Mouse (Mus musculus) kidney, adult 18-20 months (tissue): ENCODE measurements around the gene Dcun1d4.
"Not testable (repeated sequence)": the region's sequence is repeated elsewhere in the genome, so short reads cannot be mapped to it uniquely, and the experiment has no call there.

Source experiments
- DNase-seq: peaks from one replicate; pipeline ENCODE4 v3.0.0; 2021

The Dcun1d4 gene

DNA sequence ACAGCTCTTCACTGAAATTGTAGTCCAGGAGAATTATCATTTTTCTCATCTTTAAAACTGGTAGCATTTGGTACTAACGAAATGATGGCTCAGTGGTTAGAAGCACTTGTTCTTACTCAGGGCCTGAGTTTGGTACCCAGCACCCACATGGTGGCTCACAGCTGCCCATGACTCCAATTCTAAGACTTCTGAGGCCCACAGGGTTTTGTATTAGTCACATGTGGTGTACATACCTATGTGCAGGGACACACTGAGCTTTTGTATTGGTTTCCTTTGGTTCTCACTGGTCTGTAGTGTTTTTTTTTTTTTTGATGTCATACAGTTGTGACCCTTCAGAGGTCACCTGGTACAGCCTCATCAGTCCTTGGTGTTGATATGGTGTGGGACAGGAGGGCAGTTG, 68.0 kb downstream of the Dcun1d4 start:
- DNase-seq: no peak

DNA sequence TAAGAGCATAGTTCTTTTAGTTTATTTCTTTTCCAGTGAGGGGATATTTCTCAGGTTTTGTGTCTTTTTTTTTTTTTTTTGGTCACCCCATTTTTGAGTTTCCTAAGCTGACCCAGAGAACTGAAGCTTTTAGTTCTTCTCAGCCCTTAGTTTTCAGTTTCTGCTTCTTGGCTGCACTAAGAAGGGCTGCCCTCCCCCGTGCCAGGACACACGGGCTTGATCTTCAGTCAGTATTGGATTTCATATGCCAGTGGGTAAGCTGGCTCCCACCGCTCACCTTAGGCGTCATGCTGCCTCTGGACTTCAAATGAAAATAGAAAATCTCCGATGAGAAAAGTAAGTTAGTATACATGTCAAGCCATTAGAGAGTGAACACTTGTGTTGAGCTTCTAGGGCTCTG, 71.0 kb downstream of the Dcun1d4 start:
- DNase-seq: no peak

DNA sequence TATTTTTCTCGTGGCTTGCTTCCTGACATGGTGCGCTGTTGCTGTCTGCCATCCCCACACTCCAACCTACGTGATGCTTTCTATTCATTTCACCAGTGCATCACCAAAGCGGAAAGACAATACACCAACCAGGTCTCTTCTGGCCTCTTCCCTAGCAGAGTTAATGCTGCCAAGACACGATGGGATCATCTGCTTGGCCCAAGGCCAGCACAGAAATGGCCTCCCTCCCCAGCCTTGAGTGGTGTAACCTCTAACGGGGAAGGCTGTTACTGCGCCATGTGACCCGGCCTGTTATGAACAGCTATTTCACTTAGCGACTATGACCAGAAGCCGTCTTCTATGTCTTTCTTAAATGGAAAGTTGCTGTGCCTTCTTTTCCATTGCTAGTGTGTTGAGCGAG, 73.1 kb downstream of the Dcun1d4 start:
- no peak for DNase-seq

DNA sequence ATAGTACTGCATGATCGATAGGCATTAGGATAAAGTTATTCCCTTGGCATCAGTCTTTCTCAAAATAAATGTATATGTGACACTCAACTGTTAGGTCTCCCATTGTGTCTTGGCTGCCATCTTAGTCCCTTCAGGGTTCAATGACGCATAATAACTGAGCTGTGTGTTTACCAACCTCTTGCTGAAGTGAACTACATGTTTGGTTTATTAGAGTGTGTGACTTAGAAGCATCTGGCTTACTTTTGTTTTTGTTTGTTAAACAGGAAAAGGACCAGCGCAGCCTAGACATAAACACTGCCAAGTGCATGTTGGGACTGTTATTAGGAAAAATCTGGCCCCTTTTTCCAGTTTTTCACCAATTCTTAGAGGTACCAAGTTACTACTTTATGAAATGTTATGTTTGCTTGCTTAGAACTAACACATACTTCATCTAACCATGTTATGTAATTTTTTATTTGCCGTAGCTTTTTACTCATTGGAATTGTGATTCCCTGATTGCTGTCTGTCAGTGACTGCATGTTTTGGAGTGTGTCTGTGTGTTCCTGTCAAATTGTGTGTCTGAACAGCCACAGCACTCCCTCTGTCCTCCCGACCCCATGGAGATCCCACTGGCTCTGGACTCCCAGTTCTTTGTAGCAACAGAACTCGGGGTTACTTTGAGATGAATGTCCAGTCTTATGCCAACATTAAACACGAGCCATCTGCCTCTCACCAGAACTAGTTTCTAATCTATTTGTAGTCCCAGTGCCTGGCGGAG, 74.5 kb downstream of the Dcun1d4 start:
- no peak for DNase-seq

DNA sequence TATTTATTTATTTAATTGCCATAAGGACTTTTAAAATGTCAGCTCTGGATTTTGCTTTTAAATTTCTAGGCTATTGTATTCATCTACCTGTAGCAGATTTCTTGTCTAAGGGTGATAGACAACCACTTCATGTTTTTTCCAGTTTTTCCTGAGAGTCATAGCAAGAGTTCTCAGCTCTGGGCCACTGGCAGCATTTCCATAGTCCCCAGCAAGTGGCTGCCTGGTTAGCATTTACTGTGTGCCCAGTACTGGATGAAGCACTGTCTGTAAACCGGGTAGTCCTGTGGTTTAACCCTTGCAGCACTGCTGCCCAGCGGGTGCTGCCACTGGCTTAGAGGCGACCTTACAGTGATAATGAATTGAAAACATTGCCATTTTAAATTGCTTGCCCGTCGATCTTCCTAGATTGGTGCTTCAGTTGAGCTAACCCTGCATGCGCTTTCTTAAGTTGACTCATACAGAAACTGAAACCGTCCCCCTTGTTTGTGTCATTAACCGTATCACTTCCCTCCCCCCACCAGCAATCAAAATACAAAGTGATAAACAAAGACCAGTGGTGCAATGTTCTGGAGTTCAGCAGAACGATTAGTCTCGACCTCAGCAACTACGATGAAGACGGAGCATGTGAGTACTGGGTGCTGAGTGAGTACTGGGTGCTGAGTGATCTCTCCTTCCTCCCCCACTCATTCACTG, 76.1 kb downstream of the Dcun1d4 start:
- no peak for DNase-seq

DNA sequence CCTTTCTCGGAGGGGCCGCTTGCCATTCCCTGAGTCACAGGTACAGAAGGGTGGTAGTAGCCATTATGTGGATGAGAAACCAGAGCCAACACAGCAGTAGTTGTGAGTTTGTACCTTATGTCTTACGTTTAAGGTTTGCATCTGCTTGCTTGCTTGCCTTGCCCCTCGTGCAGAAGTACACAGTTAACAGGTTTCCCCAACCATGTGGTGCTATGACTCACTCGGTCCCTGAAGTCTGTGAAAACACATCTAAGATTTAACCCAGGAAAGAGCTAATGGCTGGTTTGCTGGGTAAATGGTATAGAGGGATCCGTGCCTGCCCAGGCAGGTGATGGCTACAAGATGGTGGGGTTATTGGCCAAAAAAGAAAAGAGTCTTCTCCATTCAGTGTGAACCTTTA, 78.0 kb downstream of the Dcun1d4 start:
- no peak for DNase-seq

DNA sequence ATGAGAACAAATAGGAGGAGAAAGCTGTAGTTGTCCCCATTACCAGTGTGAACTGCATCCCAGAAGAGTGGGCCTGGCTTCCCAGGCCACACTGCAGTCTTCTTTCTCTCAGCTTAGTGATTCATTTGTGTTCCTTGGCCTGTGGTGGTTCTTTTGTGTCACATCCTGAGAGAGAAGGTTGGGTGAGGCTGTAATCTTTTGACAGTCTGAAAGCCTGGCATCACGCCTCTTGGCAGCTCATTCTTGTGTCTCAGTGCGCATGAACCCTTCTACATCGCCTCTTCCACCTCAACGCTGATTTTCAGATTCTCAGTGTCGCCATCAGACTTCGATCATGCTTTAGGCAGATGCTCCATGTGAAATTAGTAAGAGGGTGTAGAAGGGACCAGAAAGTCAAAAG, 83.2 kb downstream of the Dcun1d4 start:
- DNase-seq: no peak

DNA sequence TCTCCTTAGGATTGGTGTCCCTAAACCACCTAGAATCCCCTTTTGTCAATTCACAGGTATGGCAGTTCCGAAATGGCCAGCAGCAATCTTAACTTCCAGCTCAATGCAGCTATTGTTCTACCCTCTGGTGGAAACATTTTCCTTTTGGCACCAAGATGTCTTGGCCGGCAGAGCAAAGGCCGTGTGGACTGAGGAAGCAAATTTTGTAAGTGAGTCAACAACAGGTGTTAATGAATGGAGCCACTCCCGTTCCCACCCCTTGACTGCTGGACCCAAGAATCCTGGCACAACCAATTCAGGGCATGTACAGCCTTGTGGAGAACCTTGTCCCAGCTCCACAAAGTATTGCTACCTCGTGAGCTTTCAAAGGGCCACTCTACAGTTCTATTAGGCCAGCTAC, 85.3 kb downstream of the Dcun1d4 start:
- no peak for DNase-seq

DNA sequence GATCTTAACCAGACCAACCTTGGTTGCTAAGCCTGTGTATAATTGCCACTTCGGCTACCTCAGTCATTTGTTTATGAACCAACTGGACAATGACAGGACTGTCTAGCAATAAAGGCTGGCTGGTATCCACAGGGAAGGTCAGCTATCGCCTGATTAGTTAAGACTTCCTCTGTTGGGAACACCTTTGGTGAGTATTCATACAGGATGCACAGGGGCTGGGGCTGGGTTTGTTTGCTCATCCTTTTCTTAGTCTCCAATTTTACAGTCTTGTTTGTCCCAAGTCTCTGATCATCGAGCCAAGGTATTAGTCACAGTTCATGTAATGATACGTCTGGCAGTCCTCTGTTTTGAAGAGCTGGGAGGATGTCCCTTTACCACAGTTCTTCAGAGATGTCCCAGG, 86.1 kb downstream of the Dcun1d4 start:
- peak; percentile 1 for DNase-seq

DNA sequence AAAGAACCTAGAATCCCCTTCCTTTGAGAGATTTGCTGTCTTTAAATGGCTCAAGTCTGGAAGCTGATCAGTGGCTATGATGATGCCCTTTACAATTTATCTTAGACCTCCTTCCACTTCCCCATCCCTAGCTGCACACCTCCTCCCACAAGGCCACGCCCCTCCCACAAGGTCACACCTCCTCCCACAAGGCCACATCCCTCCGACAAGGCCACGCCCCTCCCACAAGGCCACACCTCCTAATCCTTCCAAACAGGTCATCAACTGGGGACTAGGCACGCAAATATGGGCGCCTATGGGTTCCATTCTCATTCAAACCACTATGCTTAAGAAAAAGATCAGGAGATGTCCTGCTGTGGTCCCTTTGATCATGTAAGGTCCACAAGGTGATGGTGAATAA, 88.4 kb downstream of the Dcun1d4 start:
- peak; percentile 1 for DNase-seq

DNA sequence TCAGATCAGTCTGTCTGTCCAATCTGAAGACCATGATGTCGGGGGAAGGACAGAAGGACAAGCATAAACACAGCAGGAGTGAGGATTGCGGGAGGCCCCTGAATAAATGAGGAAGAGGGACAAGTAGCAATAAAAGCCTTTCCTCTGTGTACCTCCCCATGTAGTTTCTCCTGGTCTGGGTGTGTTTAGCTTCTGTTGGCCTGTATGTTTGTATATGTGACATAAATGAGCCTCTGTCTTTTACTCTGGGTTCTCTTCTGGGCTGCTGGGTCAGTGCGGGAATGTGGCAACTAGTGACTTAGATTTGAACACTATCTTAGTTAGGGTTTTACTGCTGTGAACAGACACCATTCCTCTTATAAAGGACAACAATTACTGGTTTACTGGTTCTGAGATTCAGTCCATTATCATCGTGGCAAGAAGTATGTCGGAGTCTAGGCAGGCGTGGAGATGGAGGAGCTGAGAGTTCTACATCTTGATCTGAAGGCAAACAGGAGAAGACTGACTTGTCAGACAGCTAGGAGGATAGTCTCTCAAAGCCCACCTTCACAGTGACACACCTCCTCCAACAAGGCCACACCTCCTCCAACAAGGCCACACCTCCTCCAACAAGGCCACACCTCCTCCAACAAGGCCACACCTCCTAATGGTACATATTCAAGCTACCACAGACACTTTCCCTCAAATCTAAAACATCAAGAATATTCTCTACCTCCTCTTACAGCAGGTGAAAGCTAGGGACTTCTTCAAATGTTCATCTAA, 90.8 kb downstream of the Dcun1d4 start:
- peak; percentile 1 for DNase-seq

DNA sequence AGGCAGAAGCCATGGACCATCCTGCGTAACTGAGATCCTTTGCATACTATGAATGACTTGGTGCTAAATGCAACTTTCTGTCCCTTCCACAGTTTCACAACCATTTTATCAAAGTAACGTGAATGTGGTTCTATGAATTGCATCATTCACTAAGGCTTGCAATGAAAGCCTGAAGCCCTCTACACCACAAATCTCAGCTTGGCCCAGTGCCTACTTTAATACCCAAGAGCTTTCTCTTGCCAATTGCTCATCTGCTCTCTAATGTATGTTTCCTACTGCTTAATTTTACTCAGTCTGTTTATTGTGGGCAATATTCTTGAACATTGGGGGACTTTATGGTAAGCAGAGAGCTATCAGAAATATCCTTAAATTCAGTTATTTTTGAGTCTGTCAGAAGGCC, 92.0 kb downstream of the Dcun1d4 start:
- no peak for DNase-seq

DNA sequence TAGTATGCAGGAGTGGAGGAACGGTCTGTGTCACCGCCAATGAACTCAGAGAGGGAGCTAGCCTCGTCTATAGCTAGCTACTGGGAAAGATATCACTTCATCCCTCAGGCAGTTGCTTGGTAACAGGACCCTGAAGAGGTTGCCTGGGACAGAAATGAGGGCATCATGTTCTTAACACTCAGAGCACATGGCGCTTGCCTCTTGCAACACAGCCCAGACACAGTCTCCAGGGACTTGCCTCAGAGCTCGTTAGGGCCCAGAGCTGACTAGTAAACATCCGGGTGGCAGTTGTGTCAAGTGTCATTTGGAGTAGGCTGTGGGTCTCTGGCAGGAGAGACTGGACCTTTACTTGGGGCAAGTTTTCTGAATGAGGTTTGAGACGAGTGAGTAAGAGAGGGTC, 93.0 kb downstream of the Dcun1d4 start:
- no peak for DNase-seq

DNA sequence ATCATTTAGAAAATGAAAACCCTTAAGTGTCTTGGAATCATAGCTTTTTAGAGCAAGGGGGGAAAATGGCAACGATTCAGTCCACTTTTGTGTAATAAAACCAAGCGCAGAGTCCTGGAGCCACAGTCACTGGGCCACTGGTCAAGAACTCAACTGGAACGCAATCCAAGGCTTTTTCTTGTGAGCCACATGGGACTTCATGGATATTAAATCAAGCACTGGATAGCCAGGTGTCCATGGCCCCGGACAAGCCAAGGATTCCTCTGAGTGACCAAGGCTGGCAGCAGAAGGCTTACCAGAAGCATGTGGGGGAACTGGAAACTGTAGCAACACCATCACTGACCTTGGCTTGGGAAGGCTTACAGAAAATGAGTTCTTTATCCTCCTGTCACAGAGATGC, 93.8 kb downstream of the Dcun1d4 start:
- no peak for DNase-seq

DNA sequence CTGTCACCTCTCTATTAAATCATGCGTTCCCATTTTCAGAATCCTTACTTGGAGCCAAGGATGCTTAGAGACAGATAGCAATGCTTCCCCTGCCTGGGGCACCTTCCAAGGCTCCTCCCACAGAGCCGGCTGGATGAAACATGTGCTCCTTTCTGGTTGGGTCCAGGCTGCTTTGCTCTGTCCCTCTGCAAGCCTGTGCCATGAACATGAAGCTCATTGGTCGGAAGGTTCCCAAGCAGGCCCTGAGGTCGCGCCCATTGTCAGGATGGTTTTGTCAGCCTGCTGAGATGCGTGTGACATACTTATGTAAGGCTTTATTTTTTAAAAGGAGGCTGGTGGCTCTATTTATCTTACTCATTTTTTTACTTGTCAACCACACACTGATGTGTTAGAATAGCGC, 95.9 kb downstream of the Dcun1d4 start:
- DNase-seq: no peak

DNA sequence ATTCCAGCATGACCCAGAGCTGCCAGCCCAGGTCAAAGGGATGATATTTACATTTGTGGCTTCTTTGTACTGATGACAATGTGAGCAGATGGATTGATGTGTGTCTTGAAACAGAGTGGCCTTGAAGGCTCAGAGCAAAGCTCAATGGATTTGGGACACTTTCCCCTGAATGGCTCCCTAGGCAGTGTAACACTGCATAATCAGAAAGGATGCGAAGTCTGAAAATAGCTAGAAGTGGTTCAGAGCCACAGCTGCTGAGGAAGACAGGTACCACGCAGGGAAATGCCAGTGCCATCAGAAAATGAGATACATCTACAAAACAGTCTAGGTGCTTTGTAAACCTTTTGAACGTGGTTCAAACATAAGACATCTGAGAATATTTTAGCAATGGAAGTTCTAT, 97.3 kb downstream of the Dcun1d4 start:
- no peak for DNase-seq

DNA sequence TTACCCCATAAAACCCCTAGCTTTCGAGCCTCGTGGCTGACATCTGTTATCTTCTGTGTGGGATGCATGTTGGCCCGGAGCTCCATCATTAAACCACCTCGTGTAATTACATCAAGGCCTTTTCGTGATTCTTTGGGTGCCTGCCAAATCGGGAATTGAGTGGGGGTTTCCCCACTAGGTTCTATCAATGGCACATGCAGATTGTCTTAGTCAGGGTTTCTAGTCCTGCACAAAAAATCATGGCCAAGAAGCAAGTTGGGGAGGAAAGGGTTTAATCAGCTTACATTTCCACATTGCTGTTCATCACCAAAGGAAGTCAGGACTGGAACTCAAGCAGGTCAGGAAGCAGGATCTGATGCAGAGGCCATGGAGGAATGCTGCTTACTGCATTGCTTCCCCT, 103.2 kb downstream of the Dcun1d4 start:
- DNase-seq: not testable (repeated sequence)

DNA sequence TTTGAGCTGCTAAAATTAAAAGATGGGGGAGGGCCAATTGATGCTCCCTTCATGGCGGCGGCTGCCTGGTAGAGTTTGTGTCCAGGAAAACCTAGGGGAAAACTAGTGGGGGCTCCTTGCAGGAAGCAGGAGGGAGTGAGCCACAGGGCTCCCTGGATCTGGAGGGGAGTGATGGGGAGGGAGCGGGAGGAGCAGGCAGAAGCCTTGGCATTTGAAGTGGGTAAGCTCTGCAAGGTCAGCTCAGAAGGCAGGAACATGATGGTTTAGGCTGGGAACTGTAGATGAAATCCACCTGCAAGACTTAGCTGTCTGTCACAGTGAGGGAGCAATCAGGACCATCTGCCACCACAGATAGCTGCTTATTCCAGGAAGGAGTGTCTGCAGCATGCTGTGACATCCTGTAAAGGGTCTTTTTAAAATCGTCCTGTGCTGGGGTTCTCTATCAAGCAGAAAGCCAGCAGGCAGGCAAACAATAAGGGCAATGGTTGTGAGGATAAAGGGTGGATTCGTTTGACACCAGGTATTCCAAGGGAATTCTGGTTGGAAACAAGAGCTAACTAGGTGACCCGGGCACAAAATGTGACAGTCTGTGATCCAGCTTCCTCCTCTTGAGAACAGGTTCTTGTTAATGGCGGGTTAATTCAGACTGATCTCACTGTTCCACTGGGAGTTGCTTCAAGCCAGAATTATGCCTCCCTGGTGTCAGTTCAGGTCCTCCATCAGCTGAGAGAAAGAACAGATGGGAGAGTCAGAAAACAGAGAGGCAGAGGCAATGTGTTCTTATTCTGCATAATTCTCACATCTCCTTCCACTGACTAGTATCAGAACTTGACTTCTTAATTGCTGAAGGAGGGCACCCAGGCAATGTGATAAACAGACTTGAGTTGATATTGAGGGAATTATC, 104.7 kb downstream of the Dcun1d4 start:
- DNase-seq: no peak

DNA sequence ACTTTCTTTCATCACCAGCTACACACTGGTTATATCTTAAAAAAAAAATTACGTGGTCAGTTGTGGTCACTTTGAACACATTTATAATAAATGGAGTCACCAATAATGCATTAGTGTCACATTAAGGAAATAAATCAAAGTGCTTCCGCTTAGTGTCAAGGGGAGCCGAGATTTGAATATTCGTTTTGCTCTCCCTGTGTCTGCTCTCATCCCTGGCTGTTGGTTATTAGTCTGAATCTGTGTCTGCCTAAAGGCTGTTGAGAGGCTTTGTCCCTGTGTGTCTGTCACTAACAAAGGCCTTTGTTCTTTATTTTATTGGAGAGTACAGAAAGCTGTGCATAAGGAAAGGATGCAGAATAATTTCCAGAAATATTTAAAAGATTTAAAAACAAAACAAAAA, 105.8 kb downstream of the Dcun1d4 start:
- no peak for DNase-seq

DNA sequence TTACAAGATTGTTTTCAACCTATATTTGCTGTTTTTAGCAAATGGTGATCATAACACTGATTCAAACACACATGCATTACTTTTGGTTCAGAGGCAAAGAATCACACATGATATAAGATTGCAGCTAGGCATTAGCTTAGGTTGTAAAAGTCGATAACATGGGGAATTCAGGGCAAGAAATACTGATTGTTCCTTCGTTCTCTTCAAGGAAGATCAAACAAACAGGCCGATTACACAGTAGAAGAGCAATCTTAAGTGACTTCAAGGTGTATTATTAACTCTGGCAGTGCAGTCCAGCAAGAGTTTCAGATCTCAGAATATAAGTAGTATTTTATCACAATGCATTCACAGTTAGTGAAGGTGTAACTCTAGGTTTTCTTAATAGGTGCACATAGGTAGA, 106.3 kb downstream of the Dcun1d4 start:
- no peak for DNase-seq

DNA sequence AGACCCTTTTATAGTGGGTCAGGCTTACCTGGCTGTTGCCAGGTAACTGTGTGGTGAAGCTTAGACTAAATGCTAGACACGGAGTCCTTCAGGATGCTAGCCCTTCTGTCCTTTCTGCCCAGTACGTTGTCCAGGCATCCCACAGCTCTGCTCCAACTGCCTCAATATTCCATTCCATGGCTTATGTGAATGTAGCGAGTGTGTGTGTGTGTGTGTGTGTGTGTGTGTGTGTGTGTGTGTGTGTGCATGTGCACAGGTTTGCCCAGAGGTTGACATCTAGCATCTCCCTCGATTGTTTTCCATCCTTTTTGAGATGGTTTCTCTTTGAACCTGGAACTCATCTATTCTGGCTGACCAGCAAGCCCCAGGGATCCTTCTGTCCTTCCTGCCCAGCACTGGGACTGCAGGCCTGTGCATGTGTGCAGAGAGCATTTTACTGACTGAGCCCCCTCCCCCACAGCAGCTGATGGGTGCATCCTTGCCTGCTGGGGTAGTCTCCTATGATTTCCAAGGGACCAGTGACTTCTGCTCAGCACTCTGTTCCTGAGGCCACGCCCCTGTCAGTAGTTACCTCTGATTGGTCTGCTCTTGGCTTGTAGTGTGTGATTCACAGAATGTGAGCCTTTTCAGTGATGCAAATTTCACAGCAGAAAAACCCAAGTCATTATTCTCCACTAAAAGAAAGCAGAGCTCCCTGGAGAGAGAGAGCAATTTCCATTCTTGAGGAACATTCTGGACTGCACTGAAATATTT, 118.3 kb downstream of the Dcun1d4 start:
- DNase-seq: no peak

DNA sequence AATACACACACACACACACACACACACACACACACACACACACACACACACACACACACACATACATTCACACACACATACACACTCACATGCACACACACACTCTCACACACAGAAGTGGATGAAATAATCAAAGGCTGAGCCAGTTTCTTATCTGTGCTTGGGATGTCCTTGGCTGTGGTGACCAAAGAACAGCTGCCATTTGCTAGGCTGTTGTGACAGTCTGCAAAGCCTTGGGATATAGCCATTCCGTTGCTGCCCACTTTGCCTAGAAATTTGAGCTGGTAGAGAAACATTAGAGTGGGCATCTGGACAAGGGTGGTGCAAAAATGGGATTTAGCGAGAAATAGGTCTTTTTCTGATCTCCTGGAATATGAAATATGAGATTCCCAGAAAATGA, 119.2 kb downstream of the Dcun1d4 start:
- no peak for DNase-seq
